Mouse (Mus musculus): ENCODE measurements around the gene Dusp27.

Dusp27 gene

DNA sequence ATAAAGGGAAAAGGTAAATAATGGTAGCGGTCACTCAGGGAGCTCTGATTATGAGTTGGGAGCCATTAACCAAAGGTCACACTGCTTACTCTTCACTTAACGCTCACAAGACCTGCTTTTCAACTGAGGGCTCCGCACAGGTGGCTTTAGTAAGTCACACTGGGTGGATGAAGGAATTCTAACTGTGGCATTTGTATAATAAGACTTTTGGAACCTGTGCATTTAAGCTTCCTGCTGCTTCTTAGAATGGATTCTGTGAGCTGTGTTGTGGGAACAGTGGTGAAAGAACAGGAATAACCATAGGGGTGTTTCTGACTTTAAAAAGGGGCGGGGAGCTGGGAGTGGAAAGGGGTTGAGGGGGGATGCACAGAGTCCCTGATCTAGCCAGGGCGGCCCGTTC, 14.6 kb upstream of the Dusp27 start:
- DNase-seq (ENCODE audit: low read depth, low spot score), result peak; percentile 87

GRCm38 (mm10) chr1:166141868-166142267, 14.1 kb upstream of the Dusp27 start:
- DNase-seq (ENCODE audit: low read depth, low spot score), result peak; percentile 68

- no peak for DNase-seq (ENCODE audit: low read depth, low spot score)
Measured at GRCm38 (mm10) chr1:166139620-166140184, 12.0 kb upstream of the Dusp27 start.

GRCm38 (mm10) chr1:166139113-166139512, 11.4 kb upstream of the Dusp27 start:
- no peak for DNase-seq (ENCODE audit: low read depth, low spot score)

GRCm38 (mm10) chr1:166138136-166138535, 10.4 kb upstream of the Dusp27 start:
- DNase-seq (ENCODE audit: low read depth, low spot score), result no peak

- DNase-seq (ENCODE audit: low read depth, low spot score), result no peak
Measured at GRCm38 (mm10) chr1:166137244-166137938, 9.7 kb upstream of the Dusp27 start.

DNA sequence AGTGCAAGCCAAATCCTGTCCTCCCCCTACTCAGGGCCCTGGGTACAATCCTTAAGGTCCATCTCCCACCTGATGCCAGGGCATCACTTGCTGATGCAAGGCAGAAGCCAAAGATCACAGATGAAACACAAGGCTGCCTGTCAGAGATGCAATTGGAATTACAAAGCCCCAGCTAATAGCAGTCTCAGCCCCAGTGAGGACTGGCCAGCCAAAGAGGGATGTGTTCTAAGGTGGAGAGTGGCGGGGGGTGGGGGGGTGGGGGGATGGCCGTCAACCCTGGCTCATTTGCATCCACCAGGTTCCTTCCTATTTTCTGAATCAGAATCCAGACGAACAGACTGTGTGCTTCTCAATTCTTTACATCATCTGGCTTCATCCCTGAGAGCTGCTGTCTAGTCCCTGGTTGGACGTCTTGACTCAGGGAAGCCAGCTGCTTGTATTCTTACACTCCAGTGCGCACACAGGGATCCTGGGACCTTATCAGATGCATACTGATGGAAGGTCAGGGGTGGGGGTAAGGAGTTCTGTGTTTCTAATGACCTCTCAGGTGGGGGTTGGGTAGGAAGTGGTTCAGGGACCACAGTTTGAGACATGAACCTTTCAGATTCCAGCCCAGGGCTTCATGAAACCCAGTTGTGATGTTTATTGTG, 7.5 kb upstream of the Dusp27 start:
- peak; percentile 78 for DNase-seq (ENCODE audit: low read depth, low spot score)

GRCm38 (mm10) chr1:166132367-166132766, 4.6 kb upstream of the Dusp27 start:
- DNase-seq (ENCODE audit: low read depth, low spot score), result no peak

GRCm38 (mm10) chr1:166130224-166130860, 2.6 kb upstream of the Dusp27 start, which contains the start of gene Gpa33:
TSS of gene Gpa33 (plus strand) at chr1:166130238.
- DNase-seq (ENCODE audit: low read depth, low spot score), result peak; percentile 55

DNA sequence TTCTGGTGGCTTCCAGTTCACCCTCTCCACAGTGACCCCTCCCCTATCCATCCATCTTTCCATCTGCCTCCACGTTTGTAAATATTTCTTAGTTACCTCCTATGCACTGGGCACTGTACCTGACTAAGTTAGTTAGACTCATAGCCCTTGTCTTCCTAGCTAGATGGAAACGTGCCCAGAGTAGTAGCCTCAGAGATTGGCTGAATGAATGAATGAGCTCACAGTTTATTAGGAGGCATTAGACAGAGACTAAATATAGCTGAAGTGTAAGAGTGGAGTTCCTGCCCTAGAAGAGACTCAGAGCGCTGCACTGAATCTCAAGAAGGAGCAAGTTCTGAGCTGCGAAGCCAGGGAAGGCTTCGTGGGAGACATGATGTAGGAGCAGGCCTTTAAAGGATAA, 829 bp upstream of the Dusp27 start:
- no peak for DNase-seq (ENCODE audit: low read depth, low spot score)

GRCm38 (mm10) chr1:166126795-166127194, 927 bp downstream of the Dusp27 start:
- peak; percentile 92 for DNase-seq (ENCODE audit: low read depth, low spot score)

- DNase-seq (ENCODE audit: low read depth, low spot score), result no peak
Measured at GRCm38 (mm10) chr1:166126290-166126689, 1.4 kb downstream of the Dusp27 start.

- peak; percentile 99 for DNase-seq (ENCODE audit: low read depth, low spot score)
Measured at GRCm38 (mm10) chr1:166124932-166125593, 2.7 kb downstream of the Dusp27 start.

GRCm38 (mm10) chr1:166123751-166124150, 4.0 kb downstream of the Dusp27 start:
- no peak for DNase-seq (ENCODE audit: low read depth, low spot score)

- peak; percentile 89 for DNase-seq (ENCODE audit: low read depth, low spot score)
Measured at GRCm38 (mm10) chr1:166123045-166123444, 4.7 kb downstream of the Dusp27 start.

GRCm38 (mm10) chr1:166122114-166122513, 5.6 kb downstream of the Dusp27 start:
- no peak for DNase-seq (ENCODE audit: low read depth, low spot score)

DNA sequence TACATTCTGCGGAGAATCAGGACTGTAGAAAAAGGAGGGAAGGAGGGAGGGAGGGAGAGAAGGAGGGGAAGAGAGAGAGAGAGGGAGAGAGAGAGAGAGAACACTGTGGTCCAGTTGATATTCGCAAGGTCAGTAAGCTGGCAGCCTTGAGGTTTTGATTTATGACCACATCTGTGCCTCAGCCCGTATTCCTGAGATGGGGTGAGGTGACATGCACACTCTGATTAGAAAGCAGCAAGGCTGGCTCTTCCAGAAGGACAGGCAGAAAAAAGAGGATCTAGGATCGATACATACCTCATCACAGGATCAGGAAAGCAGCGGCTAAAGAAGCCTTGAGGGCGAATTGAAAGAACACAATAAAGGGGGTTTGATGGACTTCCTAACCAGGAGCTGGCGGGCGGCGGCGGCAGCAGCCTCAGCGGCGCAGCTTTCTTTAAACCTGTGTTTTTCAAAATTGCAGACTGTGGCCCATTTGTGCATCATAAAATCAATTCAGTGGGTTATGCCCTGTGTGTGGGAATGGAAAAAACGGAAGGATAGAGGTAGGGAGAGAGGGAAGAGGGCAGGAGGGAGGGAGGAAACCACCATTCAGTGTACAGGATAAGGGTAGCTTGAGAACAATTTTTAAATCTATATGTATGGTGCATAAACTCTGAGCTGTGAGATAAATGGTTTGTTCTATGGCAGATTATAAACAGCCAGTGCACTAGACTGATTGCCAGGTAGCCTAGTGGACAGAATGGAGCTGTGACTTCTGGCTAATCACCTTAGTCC, 9.7 kb downstream of the Dusp27 start:
- no peak for DNase-seq (ENCODE audit: low read depth, low spot score)

DNA sequence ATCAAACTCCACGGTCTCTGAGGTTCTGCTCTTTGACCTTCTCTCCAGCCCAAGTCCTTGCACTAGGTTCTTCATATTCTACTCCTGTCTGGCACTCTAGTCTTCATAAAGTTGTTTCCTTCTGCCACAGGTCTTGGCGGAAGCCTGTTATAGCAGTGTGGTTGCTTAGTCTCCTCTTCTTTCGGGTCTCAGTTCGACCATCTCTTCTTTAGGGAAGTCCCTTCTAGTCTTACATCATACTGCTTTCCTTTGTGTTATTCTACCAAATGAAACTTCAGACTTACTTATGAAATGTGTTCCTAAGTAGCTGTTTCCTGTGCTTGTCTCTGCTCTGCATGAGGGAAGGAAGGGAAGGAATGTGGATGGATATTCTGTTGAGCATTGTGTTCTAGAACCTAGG, 12.0 kb downstream of the Dusp27 start:
- no peak for DNase-seq (ENCODE audit: low read depth, low spot score)

DNA sequence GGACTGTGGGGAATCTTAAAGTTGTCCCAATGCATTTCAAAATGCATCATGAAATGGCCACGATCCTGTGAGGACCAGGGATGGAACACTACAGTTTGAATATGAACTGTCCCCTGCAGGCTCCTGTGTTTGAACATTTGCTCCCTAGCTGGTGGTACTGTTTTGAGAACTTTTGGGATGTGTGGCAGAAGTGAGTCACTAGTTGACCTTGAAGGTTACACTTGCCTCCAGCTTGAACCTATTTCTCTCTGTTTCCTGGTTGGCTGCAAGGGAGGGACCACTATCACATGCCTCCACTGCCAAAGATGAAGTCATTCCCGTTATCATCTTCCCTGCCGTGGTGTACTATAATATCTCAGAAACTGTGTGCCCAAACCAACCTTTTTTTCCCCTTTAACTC, 12.7 kb downstream of the Dusp27 start:
- DNase-seq (ENCODE audit: low read depth, low spot score), result no peak

- no peak for DNase-seq (ENCODE audit: low read depth, low spot score)
Measured at GRCm38 (mm10) chr1:166105464-166105863, 22.3 kb downstream of the Dusp27 start.

DNA sequence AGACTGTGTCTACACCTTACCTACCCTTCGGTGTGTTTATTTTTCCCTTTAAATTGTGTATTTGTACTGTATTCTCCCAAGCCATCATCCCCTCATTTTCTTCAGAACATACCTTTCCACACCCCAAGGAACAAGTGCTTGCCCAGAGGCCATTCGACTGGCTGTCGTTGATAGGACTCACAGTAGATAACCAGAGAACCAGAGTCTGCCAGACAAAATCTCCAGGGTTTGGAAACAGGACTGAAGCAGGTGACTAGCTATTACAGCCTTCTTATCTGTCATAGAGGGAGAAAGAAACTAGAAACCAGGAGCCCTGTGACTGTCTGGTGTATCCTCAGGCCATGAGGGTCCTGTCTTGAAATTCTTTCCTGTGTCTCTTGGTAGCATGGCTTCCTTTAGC, 22.9 kb downstream of the Dusp27 start:
- no peak for DNase-seq (ENCODE audit: low read depth, low spot score)
